Mouse (Mus musculus): ENCODE measurements around the gene Slc5a6. TPM values are rescaled to one million over a fixed set of nuclear protein-coding genes. Genes with fewer than 3 reads are reported as not detected.

Gene Slc5a6
- total and polyA plus RNA-seq, 3 experiments, result 9.0 to 17.1 (median 10.9) TPM

DNA sequence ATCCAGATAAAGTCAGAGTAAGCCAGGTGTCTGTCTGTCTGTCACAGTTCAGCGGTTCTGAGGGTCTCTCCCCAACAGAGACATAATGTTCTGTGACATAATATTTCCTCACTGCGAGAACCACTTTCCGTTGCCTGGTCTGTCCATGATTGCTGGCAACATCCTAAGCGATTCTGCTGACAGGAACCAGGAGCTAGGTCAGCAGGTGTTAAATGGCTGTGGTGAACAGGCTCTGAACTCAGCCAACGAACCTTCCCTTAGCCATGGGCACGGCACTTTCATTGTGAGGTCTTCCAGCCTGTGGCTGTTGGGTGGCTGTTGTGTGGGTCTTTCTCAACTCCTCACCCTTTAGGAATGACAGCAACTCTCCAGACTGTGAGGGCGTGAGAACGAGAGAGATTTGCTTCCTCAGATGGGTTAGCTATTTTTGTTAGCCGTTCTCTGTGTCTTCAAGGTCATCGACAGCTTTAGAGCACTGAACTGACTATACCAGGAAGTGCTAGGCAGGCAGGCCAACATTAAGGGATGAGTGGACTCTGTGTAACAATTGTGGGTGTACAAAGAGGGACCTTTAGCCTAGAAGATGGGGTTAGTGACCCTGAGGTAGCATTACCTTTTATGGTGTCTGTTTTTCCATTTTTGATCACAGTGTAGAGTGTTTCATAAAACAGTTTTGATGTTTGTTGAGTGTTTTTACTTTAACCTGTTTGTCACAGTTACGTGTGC is 53.7 kb downstream of the Slc5a6 start:
- Histone ChIP-seq H3K4me1 (ENCODE audit: control insufficient read depth in 1 of 2, insufficient read depth in 2 of 2) (peaks cover 8 to 18% of the 10 kb centered on the region in 2 experiments), H3K27me3 (replicated peaks) (no peaks in the 10 kb centered on the region), H3K27ac (ENCODE audit: insufficient read depth, low read depth) (no peak overlapping the region), H3K9ac (ENCODE audit: insufficient read depth, low read depth) (no peak overlapping the region), H3K36me3 (replicated peaks in 1 of 2; ENCODE audit: control insufficient read depth in 1 of 2, insufficient read depth in 1 of 2, low read length in 1 of 2) (no peaks in the 10 kb centered on the region), H3K4me3 (replicated peaks in 1 of 3; ENCODE audit: low read depth in 2 of 3, low read length in 2 of 3, poor library complexity in 1 of 3) (no peak overlapping the region), H3K4me2 (ENCODE audit: insufficient read depth, low read depth, poor library complexity, severe bottlenecking) (no peak overlapping the region), H3K9me3 (replicated peaks; ENCODE audit: low read length) (no peaks in the 10 kb centered on the region), H3K79me2 (replicated peaks; ENCODE audit: control insufficient read depth, extremely low read depth, insufficient read depth, poor library complexity, severe bottlenecking) (no peaks in the 10 kb centered on the region)
- TF ChIP-seq ELF1 (IDR thresholded peaks at IDR 0.05; ENCODE audit: low read depth, low read length), result peak; percentile 65; the same call in 1 of the 2 replicates
- no peak for TF ChIP-seq E2F4 (IDR thresholded peaks at IDR 0.05; ENCODE audit: insufficient replicate concordance, low read depth, low read length)
- no peak for TF ChIP-seq RAD21 (IDR thresholded peaks at IDR 0.05; ENCODE audit: low read depth, low read length)
- no peak for TF ChIP-seq SIN3A (IDR thresholded peaks at IDR 0.05; ENCODE audit: low read length)
- TF ChIP-seq MAFK (IDR thresholded peaks at IDR 0.05; ENCODE audit: insufficient replicate concordance, low read length), result no peak
- TF ChIP-seq RCOR1 (conservative IDR thresholded peaks at IDR 0.05; ENCODE audit: low read depth, low read length), result no peak
- peak; percentile 53 for TF ChIP-seq ETS1 (conservative IDR thresholded peaks at IDR 0.05; ENCODE audit: low read depth, low read length)
- no peak for TF ChIP-seq MAX (IDR thresholded peaks at IDR 0.05; ENCODE audit: low read length)
- TF ChIP-seq JUN (IDR thresholded peaks at IDR 0.05; ENCODE audit: insufficient read depth, low read depth, low read length), result no peak
- TF ChIP-seq TCF12 (IDR thresholded peaks at IDR 0.05; ENCODE audit: low read depth, low read length), result peak; percentile 23; the same call in 1 of the 2 replicates
- dilution Hi-C loops (cut with MboI; ENCODE audit: extremely low pct_ligation_motif_present, extremely low pct_unique_long_range_greater_than_20kb, low sequenced_read_pairs), result no loop called here
- peak; percentile 32 for DNase-seq (ENCODE audit: extremely low read depth)
- in situ Hi-C loops (cut with MboI; ENCODE audit: low pct_ligation_motif_present, low pct_unique_long_range_greater_than_20kb, low sequenced_read_pairs), result no loop called here

DNA sequence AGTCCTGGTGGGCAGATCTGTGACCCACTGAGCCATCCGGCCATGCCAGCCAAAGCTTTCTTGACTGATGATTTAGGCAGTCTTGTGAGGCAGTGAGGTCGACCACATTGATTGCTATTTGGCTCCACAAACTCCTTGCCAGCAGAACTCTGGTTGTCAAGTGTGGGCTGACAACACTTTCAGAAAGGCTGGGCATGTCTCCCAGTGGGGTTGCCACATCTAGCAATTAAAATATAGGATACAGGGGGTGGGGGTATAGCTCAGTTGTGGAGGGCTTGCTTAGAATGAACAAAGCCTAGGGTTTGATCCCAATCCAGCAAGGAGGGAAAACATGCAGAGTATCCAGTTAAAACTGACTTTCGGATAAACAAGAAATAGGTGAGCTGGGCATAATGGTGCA is 54.6 kb downstream of the Slc5a6 start:
- TF ChIP-seq MAFK (IDR thresholded peaks at IDR 0.05; ENCODE audit: insufficient replicate concordance, low read length) (no peak), POLR2A (IDR thresholded peaks at IDR 0.05; ENCODE audit: low read depth, low read length) (no peak), HCFC1 (IDR thresholded peaks at IDR 0.05; ENCODE audit: low read depth, low read length) (no peak), KAT2A (IDR thresholded peaks at IDR 0.05; ENCODE audit: insufficient replicate concordance, low read length) (no peak), BHLHE40 (IDR thresholded peaks at IDR 0.05; ENCODE audit: low read depth, low read length) (no peak), ZMIZ1 (IDR thresholded peaks at IDR 0.05; ENCODE audit: low read depth, low read length) (no peak)
- Histone ChIP-seq H3K27ac (ENCODE audit: insufficient read depth, low read depth) (no peak overlapping the region), H3K9me3 (replicated peaks; ENCODE audit: low read length) (no peaks in the 10 kb centered on the region), H3K79me2 (replicated peaks; ENCODE audit: control insufficient read depth, extremely low read depth, insufficient read depth, poor library complexity, severe bottlenecking) (no peaks in the 10 kb centered on the region), H3K4me2 (ENCODE audit: insufficient read depth, low read depth, poor library complexity, severe bottlenecking) (no peak overlapping the region), H3K9ac (ENCODE audit: insufficient read depth, low read depth) (no peak overlapping the region), H3K36me3 (replicated peaks in 1 of 2; ENCODE audit: control insufficient read depth in 1 of 2, insufficient read depth in 1 of 2, low read length in 1 of 2) (no peaks in the 10 kb centered on the region), H3K4me1 (ENCODE audit: control insufficient read depth in 1 of 2, insufficient read depth in 2 of 2) (peaks cover 8 to 18% of the 10 kb centered on the region in 2 experiments), H3K27me3 (replicated peaks) (no peaks in the 10 kb centered on the region), H3K4me3 (replicated peaks in 1 of 3; ENCODE audit: low read depth in 2 of 3, low read length in 2 of 3, poor library complexity in 1 of 3) (no peak overlapping the region)
- DNase-seq (ENCODE audit: extremely low read depth), result no peak
- in situ Hi-C loops (cut with MboI; ENCODE audit: low pct_ligation_motif_present, low pct_unique_long_range_greater_than_20kb, low sequenced_read_pairs) (no loop called here), dilution Hi-C loops (cut with MboI; ENCODE audit: extremely low pct_ligation_motif_present, extremely low pct_unique_long_range_greater_than_20kb, low sequenced_read_pairs) (no loop called here)

All from CH12.LX (cell line).